Mouse (Mus musculus) cerebellum, adult 8-10 months (tissue): Measurements from ENCODE around the gene Arrb1.

Source experiments
- DNase-seq: peaks from one replicate; pipeline ENCODE4 v3.0.0; 2022

Arrb1 gene

GRCm38 (mm10) chr7:99644701-99645100 lies 109.4 kb downstream of the Arrb1 start:
- no peak for DNase-seq

- no peak for DNase-seq
These were observed 113.4 kb downstream of the Arrb1 start for GRCm38 (mm10) chr7:99648623-99649022.

DNA sequence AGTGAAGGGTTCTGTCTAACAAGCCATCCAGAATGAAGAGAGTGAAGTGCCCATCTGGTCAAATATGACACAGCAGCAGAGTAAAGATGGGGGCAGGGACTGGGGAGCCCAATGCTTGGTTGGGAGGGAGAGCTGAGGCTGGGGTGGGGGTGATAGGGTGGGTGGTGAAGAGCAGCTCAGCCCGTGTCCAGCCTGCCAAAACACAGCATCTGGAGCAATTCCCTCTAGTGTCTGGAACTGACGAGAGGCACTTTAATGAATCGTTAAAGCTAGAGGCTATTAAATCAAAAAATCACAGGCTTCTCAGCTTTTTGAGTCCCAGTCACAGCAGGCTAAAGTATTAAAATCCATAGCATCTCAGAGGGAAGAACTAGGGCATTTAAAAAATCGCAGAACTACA lies 114.3 kb downstream of the Arrb1 start:
- no peak for DNase-seq

GRCm38 (mm10) chr7:99654244-99654643 lies 119.0 kb downstream of the Arrb1 start:
- no peak for DNase-seq
